Mouse (Mus musculus): ENCODE results near the gene Dab2ip.

GRCm38 (mm10) chr2:35751781-35752505, 193.9 kb downstream of the Dab2ip start:
- TF ChIP-seq POLR2A (IDR thresholded peaks at IDR 0.05; ENCODE audit: borderline replicate concordance, control insufficient read depth, low read depth, low read length) (no peak), CTCF (IDR thresholded peaks at IDR 0.05; ENCODE audit: control insufficient read depth, insufficient read depth, low read length) (no peak)
